Comparison of ENCODE assay signal across 19 mouse cellular contexts in genomic region chr2:144746046-144746783, GRCm38 (mm10).
DNase-seq lines count a peak whose midpoint lies in the region; ATAC-seq and TF ChIP-seq lines count a peak whose summit lies in the region.
"Had no signal": no experiment of that assay in that cellular context is flagged by ENCODE, and none has a peak within 500 bp of the region (broad histone marks: within the 10 kb centered on the region; RNA-seq: fewer than 3 reads in every experiment).

No protein-coding gene starts in this region.

- no peak for TF ChIP-seq CTCF in forebrain, postnatal 0 days (IDR thresholded peaks at IDR 0.05; ENCODE audit: low read depth)
- no peak for TF ChIP-seq CTCF in thymus, adult 2 months (IDR thresholded peaks at IDR 0.05; ENCODE audit: borderline replicate concordance, control insufficient read depth, extremely low read depth, insufficient read depth, low read length, poor library complexity)

- H3K4me3 ChIP-seq in forebrain, postnatal 0 days (ENCODE audit: low read depth, low read length) = no peak overlapping the region
- no peak overlapping the region for H3K4me3 ChIP-seq in forebrain, embryonic 10.5 days
- no peak overlapping the region for H3K4me3 ChIP-seq in heart, embryonic 10.5 days
- no peak overlapping the region for H3K4me3 ChIP-seq in thymus, adult 2 months (ENCODE audit: control insufficient read depth, insufficient read depth, low read length)
- H3K4me3 ChIP-seq: embryonic facial prominence, embryonic 12.5 days; hindbrain, embryonic 15.5 days; layer of hippocampus, adult 2 months; neural tube, embryonic 13.5 days had no signal

- intact Hi-C loops in gastrocnemius, postnatal 36 days (cut with DNase I) = no loop called here

- H3K4me2 ChIP-seq in forebrain, postnatal 0 days (ENCODE audit: low read depth) = no peak overlapping the region
- H3K4me2 ChIP-seq: embryonic facial prominence, embryonic 12.5 days; hindbrain, embryonic 15.5 days; neural tube, embryonic 13.5 days had no signal

- no peaks in the 10 kb centered on the region for H3K27me3 ChIP-seq in forebrain, postnatal 0 days (ENCODE audit: insufficient read depth, low read length)
- no peaks in the 10 kb centered on the region for H3K27me3 ChIP-seq in forebrain, embryonic 10.5 days (ENCODE audit: poor library complexity, severe bottlenecking)
- H3K27me3 ChIP-seq in heart, embryonic 10.5 days (ENCODE audit: insufficient read depth, poor library complexity, severe bottlenecking) = no peaks in the 10 kb centered on the region
- no peaks in the 10 kb centered on the region for H3K27me3 ChIP-seq in thymus, adult 2 months (ENCODE audit: control insufficient read depth, insufficient read depth, low read length)
- H3K27me3 ChIP-seq: embryonic facial prominence, embryonic 12.5 days; hindbrain, embryonic 15.5 days; neural tube, embryonic 13.5 days had no signal

- DNase-seq in forebrain, postnatal 0 days = no peak
- no peak for DNase-seq in forebrain, embryonic 10.5 days (ENCODE audit: extremely low spot score, low spot score)
- DNase-seq in heart, adult 9 months (ENCODE audit: low spot score in 2 of 2) = peak; percentile 28 to 32
- no peak for DNase-seq in heart, embryonic 10.5 days (ENCODE audit: low spot score)
- peak; percentile 94 for DNase-seq in Muller cell, postnatal 12 days (ENCODE audit: inconsistent ontology term)
- peak; percentile 21 to 30 for DNase-seq in gastrocnemius, postnatal 36 days
- no peak for DNase-seq in thymus, adult 2 months
- no peak for DNase-seq in urinary bladder, adult 2 months (ENCODE audit: low spot score)
- DNase-seq: adrenal gland, postnatal 25 days; cerebellum, adult 8-10 months; kidney, postnatal 10 days; liver; liver, postnatal 0 days; right cerebral cortex, postnatal 25 days had no signal

- H3K4me1 ChIP-seq in forebrain, postnatal 0 days (ENCODE audit: insufficient read depth) = no peaks in the 10 kb centered on the region
- no peaks in the 10 kb centered on the region for H3K4me1 ChIP-seq in forebrain, embryonic 10.5 days
- H3K4me1 ChIP-seq in heart, embryonic 10.5 days = no peaks in the 10 kb centered on the region
- H3K4me1 ChIP-seq in thymus, adult 2 months (replicated peaks; ENCODE audit: control insufficient read depth, insufficient read depth, low read length) = no peaks in the 10 kb centered on the region
- H3K4me1 ChIP-seq: hindbrain, embryonic 15.5 days; neural tube, embryonic 13.5 days had no signal

- H3K27ac ChIP-seq in forebrain, postnatal 0 days (ENCODE audit: low read depth, low read length) = no peak overlapping the region
- H3K27ac ChIP-seq in forebrain, embryonic 10.5 days = no peak overlapping the region
- no peak overlapping the region for H3K27ac ChIP-seq in heart, embryonic 10.5 days
- H3K27ac ChIP-seq in thymus, adult 2 months (ENCODE audit: control insufficient read depth, insufficient read depth, low read length) = no peak overlapping the region
- H3K27ac ChIP-seq: embryonic facial prominence, embryonic 12.5 days; hindbrain, embryonic 15.5 days; layer of hippocampus, adult 2 months; neural tube, embryonic 13.5 days had no signal

- no peak for TF ChIP-seq POLR2A in thymus, adult 2 months (IDR thresholded peaks at IDR 0.05; ENCODE audit: control insufficient read depth, extremely low read depth, insufficient read depth, low read length, poor library complexity)

- H3K9ac ChIP-seq in forebrain, postnatal 0 days = no peak overlapping the region
- H3K9ac ChIP-seq: embryonic facial prominence, embryonic 12.5 days; hindbrain, embryonic 15.5 days; liver, postnatal 0 days; neural tube, embryonic 13.5 days had no signal

- H3K36me3 ChIP-seq in forebrain, postnatal 0 days (ENCODE audit: insufficient read depth) = peaks cover 8% of the 10 kb centered on the region; the same call in 1 of the 2 replicates
- H3K36me3 ChIP-seq in forebrain, embryonic 10.5 days (replicated peaks) = peaks cover 4% of the 10 kb centered on the region; the same call in 1 of the 2 replicates
- H3K36me3 ChIP-seq in heart, embryonic 10.5 days = no peaks in the 10 kb centered on the region
- H3K36me3 ChIP-seq in thymus, adult 2 months (ENCODE audit: control insufficient read depth, insufficient read depth, low read length) = no peaks in the 10 kb centered on the region
- H3K36me3 ChIP-seq: embryonic facial prominence, embryonic 12.5 days had no signal

- no peaks in the 10 kb centered on the region for H3K9me3 ChIP-seq in forebrain, postnatal 0 days (ENCODE audit: low read length)
- no peaks in the 10 kb centered on the region for H3K9me3 ChIP-seq in forebrain, embryonic 10.5 days
- no peaks in the 10 kb centered on the region for H3K9me3 ChIP-seq in heart, embryonic 10.5 days
- H3K9me3 ChIP-seq: embryonic facial prominence, embryonic 12.5 days; hindbrain, embryonic 15.5 days; neural tube, embryonic 13.5 days had no signal

- WGBS in forebrain, postnatal 0 days = 64% methylated on average over 4 of the region's 4 CpGs
- 80% methylated on average over 4 of the region's 4 CpGs for WGBS in forebrain, embryonic 10.5 days
- WGBS in heart, embryonic 10.5 days = 65% methylated on average over 4 of the region's 4 CpGs
- WGBS in thymus, adult 2 months = 89% methylated on average over 4 of the region's 4 CpGs

- ATAC-seq in forebrain, postnatal 0 days = 0 out of 2 replicates have a peak, but pooled peaks have one; percentile 14
- ATAC-seq: intestine, postnatal 0 days; liver, postnatal 0 days had no signal

Comparison
In these comparisons a context has a peak if more than half of its experiments do, and no peak if none do; other contexts are left out.
1. DNase-seq: peak in heart, adult 9 months (2 of 2), Muller cell, postnatal 12 days (single experiment) and gastrocnemius, postnatal 36 days (2 of 2); none in forebrain, postnatal 0 days (single experiment), forebrain, embryonic 10.5 days (single experiment), heart, embryonic 10.5 days (single experiment), thymus, adult 2 months (single experiment) and urinary bladder, adult 2 months (single experiment).